Comparison of ENCODE assay signal across 9 mouse cellular contexts in the genomic region with DNA sequence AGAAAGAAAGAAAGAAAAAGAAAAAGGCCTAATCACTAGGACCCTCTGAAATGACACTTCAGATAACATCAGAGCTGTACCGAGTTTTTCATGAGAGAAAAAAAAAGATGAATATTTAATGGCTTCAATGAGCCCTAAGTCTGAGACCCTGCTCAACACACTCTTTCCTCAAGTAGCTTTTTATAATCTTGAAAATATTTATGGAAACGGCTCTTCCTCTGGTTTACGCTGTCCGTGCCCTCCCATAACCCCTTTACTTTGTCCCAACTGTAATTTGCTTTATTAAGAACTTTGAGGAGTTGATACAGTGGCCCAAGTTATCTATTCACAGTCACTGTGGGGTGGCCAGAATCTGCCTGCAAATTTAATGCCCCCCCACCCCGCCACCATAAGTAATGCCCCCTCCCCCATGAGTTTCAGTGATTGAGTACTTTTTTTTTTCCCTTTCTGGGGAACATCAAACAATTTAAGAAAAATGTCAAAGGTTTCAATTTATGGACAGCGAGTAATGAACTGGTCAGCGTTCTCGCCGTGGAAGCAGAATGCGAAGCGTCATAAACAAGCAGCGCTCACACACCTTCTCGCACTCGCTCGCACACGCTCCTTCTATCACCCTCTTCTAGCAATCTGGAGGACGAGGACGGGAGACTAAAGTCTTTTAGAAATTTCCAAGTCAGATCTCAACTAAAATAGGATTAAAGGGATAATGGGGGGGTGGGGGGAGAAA.
DNase-seq lines count a peak whose midpoint lies in the region; ATAC-seq lines count a peak whose summit lies in the region.
"Had no signal": no experiment of that assay in that cellular context is flagged by ENCODE, and none has a peak within 500 bp of the region (broad histone marks: within the 10 kb centered on the region; RNA-seq: fewer than 3 reads in every experiment).

No protein-coding gene starts in this region.

- ATAC-seq in kidney, embryonic 14.5 days (ENCODE audit: low FRiP score, low TSS enrichment): no peak
- no peak for ATAC-seq in embryonic facial prominence, embryonic 12.5 days (ENCODE audit: insufficient number of reproducible peaks, insufficient read depth, low FRiP score, low TSS enrichment)
- no peak for ATAC-seq in hindbrain, embryonic 12.5 days (ENCODE audit: low FRiP score)
- no peak for ATAC-seq in midbrain, embryonic 11.5 days (ENCODE audit: low FRiP score)
- ATAC-seq in frontal cortex, adult (ENCODE audit: low TSS enrichment): no peak

- no peaks in the 10 kb centered on the region for H3K9me3 ChIP-seq in kidney, embryonic 14.5 days (ENCODE audit: control insufficient read depth, low read length)
- no peaks in the 10 kb centered on the region for H3K9me3 ChIP-seq in embryonic facial prominence, embryonic 12.5 days
- no peaks in the 10 kb centered on the region for H3K9me3 ChIP-seq in hindbrain, embryonic 12.5 days (replicated peaks)
- H3K9me3 ChIP-seq in midbrain, embryonic 11.5 days (ENCODE audit: control insufficient read depth, low read length): no peaks in the 10 kb centered on the region

- H3K4me3 ChIP-seq in kidney, embryonic 14.5 days (ENCODE audit: low read length): peak overlapping the region; percentile 32
- H3K4me3 ChIP-seq in embryonic facial prominence, embryonic 12.5 days: peak overlapping the region; percentile 32
- peak overlapping the region; percentile 14 for H3K4me3 ChIP-seq in hindbrain, embryonic 12.5 days
- peak overlapping the region; percentile 18 for H3K4me3 ChIP-seq in midbrain, embryonic 11.5 days (ENCODE audit: low read depth, low read length)

- H3K4me2 ChIP-seq in kidney, embryonic 14.5 days (replicated peaks; ENCODE audit: low read depth, low read length): peak overlapping the region; percentile 39
- H3K4me2 ChIP-seq in embryonic facial prominence, embryonic 12.5 days (replicated peaks): peak overlapping the region; percentile 57
- H3K4me2 ChIP-seq in hindbrain, embryonic 12.5 days (replicated peaks): peak overlapping the region; percentile 45
- H3K4me2 ChIP-seq in midbrain, embryonic 11.5 days: peak overlapping the region; percentile 42

- H3K36me3 ChIP-seq in kidney, embryonic 14.5 days (ENCODE audit: control insufficient read depth, insufficient read depth, low read length): no peaks in the 10 kb centered on the region
- no peaks in the 10 kb centered on the region for H3K36me3 ChIP-seq in embryonic facial prominence, embryonic 12.5 days
- no peaks in the 10 kb centered on the region for H3K36me3 ChIP-seq in hindbrain, embryonic 12.5 days
- H3K36me3 ChIP-seq in midbrain, embryonic 11.5 days (ENCODE audit: control insufficient read depth, insufficient read depth, low read length): no peaks in the 10 kb centered on the region
- H3K36me3 ChIP-seq: G1E had no signal

- H3K27ac ChIP-seq in kidney, embryonic 14.5 days (ENCODE audit: low read depth, low read length): no peak overlapping the region; the same call in 1 of the 2 replicates
- H3K27ac ChIP-seq in embryonic facial prominence, embryonic 12.5 days: peak overlapping the region; percentile 60; the same call in 1 of the 2 replicates
- H3K27ac ChIP-seq in hindbrain, embryonic 12.5 days: no peak overlapping the region
- H3K27ac ChIP-seq in midbrain, embryonic 11.5 days (ENCODE audit: low read depth, low read length): no peak overlapping the region

- no peak for DNase-seq in kidney, adult 9 months
- no peak for DNase-seq in midbrain, embryonic 11.5 days (ENCODE audit: low spot score, missing footprints)
- no peak for DNase-seq in MN1 (ENCODE audit: low spot score)
- DNase-seq in urinary bladder, postnatal 4 days (ENCODE audit: low spot score in 2 of 2): no peak

- H3K9ac ChIP-seq in kidney, embryonic 14.5 days (ENCODE audit: low read depth, low read length): peak overlapping the region; percentile 45; the same call in 1 of the 2 replicates
- 0 out of 2 replicates have a peak overlapping the region, but pooled peaks have one; percentile 19 for H3K9ac ChIP-seq in embryonic facial prominence, embryonic 12.5 days
- no peak overlapping the region for H3K9ac ChIP-seq in hindbrain, embryonic 12.5 days
- H3K9ac ChIP-seq in midbrain, embryonic 11.5 days (ENCODE audit: low read length): no peak overlapping the region; the same call in 1 of the 2 replicates

- peaks cover 32% of the 10 kb centered on the region; the same call in 1 of the 2 replicates for H3K27me3 ChIP-seq in kidney, embryonic 14.5 days (ENCODE audit: control insufficient read depth, insufficient read depth, low read length)
- H3K27me3 ChIP-seq in embryonic facial prominence, embryonic 12.5 days: peaks cover 4% of the 10 kb centered on the region; the same call in 1 of the 2 replicates
- peaks cover 51% of the 10 kb centered on the region for H3K27me3 ChIP-seq in hindbrain, embryonic 12.5 days
- H3K27me3 ChIP-seq in midbrain, embryonic 11.5 days (ENCODE audit: control insufficient read depth, insufficient read depth, low read length): peaks cover 39% of the 10 kb centered on the region

- H3K4me1 ChIP-seq in kidney, embryonic 14.5 days (ENCODE audit: control insufficient read depth, insufficient read depth, low read length): no peaks in the 10 kb centered on the region; the same call in 1 of the 2 replicates
- peaks cover 12% of the 10 kb centered on the region for H3K4me1 ChIP-seq in embryonic facial prominence, embryonic 12.5 days
- H3K4me1 ChIP-seq in hindbrain, embryonic 12.5 days: peaks cover 14% of the 10 kb centered on the region
- H3K4me1 ChIP-seq in midbrain, embryonic 11.5 days (ENCODE audit: control insufficient read depth, insufficient read depth, low read length): no peaks in the 10 kb centered on the region; the same call in 1 of the 2 replicates

- 7% methylated on average over 18 of the region's 18 CpGs for WGBS in kidney, embryonic 14.5 days
- WGBS in embryonic facial prominence, embryonic 12.5 days: 9% methylated on average over 18 of the region's 18 CpGs
- 14% methylated on average over 18 of the region's 18 CpGs for WGBS in hindbrain, embryonic 12.5 days
- 11% methylated on average over 18 of the region's 18 CpGs for WGBS in midbrain, embryonic 11.5 days

Comparison
In these comparisons a context has a peak if more than half of its experiments do, and no peak if none do; other contexts are left out.
1. H3K9ac ChIP-seq: peak in kidney, embryonic 14.5 days (single experiment) and embryonic facial prominence, embryonic 12.5 days (single experiment); none in hindbrain, embryonic 12.5 days (single experiment) and midbrain, embryonic 11.5 days (single experiment).
2. Peak in every context shown above with its lines, with median percentiles within 50 percentile points of each other: H3K4me2 ChIP-seq and H3K4me3 ChIP-seq.